Mouse (Mus musculus) thymus, postnatal 4 days (tissue): ENCODE results near the gene Notch1.
A peak's percentile ranks its signal among the peaks of the same experiment; 100 is the strongest.

ENCODE experiments used
- DNase-seq: peaks from one replicate; pipeline ENCODE4 v3.0.0; 2021

Gene Notch1

DNA sequence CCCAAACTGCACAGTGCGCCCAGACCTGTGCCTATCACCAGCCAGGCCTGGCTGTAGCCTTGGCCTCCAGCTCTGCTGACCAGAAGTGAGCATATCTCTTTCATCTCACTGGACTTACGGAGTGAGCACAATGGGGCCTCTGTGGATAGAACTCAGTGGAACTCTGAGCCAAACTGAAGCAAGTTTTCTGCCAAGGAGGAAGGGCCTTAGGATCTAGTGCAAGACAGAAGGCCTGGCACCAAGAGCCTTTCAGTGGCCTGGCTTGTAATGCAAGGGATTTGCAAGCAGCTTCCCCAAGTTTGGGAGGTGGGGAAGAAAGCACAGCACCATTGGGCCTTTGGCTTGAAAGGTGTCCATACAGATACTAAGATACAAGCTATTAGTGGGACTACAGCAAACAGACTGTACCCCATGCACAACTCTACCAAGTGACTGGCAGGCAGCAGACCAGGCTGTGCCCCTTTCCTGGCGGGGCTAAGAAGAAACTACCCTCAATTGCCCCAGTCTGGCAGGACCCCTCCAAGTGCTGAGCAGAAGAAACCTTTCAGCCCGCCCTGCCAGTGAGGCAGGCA, 16.4 kb downstream of the Notch1 start:
- DNase-seq = no peak

DNA sequence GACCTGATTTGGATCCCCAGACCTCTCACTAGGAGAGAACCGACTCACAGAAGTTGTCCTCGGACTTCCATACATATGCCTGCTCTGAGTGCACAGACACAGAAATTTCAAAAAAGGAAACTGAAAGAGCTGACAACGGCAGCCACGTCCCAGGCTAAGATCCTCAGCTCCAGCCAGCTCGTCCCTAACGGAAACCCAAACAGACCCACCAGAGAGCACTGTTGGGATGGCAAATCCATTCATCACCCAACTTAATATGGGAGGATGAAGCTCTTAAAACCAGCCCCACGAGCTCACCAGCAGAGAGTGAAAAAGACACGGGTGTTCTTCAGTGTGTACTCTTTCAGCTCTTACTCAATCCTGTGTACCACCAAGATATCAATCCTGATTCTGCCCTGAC, 17.8 kb downstream of the Notch1 start:
- no peak for DNase-seq

DNA sequence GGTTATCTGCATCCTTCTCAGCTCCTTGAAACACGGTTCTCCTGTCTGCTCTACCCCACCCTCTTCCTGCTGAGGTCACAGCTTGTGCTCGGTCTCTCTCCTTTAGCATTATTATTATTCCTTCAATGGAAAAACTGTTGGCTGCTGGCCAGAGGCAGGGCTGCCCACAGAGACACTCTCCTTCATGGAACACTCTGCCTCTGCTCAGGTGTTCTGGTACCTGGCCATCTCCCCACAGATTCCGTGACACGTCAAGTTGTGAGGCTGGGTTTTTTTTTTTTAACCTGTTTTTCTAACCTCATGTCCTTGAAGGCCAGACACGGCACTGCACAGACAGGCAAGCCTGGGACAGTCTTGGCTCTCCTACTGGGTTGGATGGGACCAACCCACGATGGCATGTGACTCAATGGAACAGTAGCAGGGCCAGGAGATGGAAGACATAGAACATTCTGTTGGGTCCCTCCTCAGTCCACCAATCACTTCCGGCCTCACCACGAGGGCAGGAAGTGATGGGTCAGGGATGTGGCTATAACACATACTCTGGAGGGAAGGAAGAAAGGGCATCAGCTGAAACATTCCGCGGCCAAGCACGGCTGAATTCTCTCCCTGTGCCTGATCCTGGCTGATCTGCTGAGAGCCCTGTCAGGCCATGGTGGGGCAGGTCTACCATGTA, 18.5 kb downstream of the Notch1 start:
- DNase-seq = no peak

DNA sequence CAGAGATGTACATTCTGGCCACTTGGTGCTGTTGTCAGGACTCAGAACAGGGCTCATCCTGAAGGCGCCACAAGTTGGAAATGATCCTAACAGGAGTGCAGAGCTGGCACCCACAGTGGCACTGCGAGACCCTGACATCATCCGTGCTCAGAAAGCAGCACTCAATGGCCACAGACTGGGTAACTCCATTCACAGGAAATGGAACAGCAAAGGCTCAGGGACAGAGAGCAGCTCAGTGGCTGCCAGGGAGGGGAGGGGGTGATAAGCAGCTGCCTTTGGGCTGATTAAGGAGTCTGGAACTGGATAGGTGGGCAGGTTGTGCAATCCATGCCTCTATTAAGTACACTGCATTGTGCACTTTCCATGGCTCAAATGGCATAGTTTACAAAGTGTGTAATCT, 20.0 kb downstream of the Notch1 start:
- peak; percentile 46 for DNase-seq

DNA sequence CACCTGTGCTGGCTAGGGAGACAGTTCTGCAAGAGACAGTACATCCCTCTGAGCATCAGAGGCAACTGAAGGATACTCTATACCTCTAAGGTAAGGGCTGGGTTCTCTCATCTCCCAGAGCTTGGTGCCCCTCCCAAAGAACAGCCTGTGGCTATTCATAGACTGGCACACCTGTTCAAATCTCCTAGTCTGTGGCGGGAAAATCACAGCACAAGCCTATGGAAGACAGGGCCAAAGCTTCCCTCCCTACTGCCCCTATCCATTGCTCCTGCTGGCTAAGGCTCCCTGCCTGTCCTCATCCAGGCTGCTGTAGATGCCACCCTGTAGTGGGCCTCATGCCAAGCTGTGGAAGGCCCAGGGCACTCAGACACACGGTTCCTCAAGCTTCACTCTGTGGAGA, 20.8 kb downstream of the Notch1 start:
- no peak for DNase-seq

DNA sequence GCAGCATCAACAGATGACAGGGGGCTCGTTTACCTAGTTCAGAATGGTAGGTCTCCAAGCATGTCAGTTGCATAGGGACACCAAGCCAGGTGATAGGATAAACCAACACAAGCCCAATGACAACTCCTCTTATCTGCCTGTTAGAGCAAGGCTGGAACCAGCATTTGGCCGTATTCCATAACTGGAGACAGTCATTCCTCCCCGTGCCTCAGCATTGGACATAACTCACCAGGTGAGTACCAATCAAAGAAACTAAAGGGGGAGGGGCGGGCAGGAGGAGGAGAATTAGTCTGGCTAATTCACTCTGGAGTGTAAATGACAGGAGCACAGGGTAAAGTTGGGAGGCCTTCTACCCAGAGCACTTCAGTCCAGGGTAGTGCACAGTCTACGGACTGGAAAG, 21.5 kb downstream of the Notch1 start:
- no peak for DNase-seq

DNA sequence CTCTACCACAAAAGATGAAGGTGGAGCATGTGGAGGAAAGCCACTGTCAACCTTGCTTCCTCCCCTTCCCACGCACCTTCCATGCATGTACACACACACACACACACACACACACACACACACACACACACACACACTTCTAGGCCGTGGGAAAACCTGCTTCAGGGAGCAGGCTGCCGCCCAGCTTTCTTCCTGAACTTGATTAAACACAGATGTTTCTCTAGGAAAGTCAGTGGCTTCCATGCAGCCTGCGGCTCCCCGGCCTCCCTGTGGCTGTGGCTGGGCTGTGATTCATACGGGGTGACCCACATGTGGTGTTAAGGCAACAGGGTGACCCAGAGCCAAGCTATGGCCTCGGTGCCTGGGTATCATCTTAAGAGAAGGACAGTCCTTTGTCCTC, 22.1 kb downstream of the Notch1 start:
- no peak for DNase-seq

DNA sequence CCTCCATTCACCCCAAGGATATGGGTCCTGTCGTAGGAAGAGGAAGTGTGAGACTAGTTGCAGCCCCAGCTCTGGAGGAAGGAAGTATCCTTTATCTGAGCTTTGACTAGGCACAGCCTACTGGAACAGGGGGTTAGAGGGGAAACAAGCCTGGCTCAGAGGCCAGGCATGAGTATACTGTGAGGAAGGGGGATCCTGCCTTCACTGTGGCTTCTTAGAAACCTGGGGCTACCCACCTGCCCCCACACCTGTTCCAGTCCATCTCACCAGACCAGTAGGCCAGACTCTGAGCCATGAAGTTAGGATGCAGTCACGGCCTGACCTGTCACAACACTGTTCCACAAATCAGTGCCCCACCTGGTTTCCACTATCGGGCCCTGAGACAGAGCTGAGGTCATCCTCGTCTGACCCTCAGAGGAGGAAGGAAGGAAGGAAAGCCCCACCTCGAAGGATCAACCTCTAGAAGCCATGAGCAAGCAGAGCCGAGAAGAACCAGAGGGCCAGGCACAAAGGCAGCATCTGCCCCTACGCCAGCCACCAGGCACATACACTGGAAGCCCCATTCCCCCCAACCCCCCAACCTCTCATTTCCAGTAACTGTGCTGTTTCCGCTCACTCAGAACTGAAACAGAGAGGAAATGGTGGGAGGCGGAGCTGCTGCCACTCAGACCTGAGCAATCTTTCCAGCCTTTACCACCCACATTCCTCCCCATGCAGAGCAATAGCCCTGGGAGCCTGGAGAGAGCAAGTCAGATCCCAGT, 23.3 kb downstream of the Notch1 start:
- DNase-seq = peak; percentile 66

DNA sequence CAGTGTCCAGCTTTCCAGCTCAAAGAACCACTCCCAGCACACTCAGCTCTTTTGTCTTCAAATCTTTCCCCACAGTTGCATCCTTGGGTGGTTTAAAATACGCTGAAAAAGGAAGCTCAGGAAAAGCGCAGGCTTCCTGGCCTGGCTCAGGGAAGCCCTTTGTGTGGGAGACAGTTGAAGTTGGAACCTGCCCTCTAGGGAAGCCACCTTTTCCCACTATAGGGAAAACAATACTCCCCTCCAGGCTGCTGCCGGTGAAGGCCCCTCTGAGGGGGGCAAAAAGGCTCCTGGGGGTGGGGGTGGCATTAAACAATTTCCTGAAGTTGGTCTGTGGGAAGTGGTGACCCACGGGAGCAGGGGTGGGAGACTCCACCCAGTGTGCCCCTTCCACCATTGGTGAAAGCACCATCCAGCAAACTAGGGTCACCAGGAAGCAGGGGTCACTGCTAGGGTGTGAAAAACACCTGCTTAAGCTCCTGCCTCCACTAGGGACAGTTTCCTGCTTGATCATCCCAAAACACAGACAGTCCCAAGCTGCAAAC, 25.6 kb downstream of the Notch1 start:
- DNase-seq = no peak

DNA sequence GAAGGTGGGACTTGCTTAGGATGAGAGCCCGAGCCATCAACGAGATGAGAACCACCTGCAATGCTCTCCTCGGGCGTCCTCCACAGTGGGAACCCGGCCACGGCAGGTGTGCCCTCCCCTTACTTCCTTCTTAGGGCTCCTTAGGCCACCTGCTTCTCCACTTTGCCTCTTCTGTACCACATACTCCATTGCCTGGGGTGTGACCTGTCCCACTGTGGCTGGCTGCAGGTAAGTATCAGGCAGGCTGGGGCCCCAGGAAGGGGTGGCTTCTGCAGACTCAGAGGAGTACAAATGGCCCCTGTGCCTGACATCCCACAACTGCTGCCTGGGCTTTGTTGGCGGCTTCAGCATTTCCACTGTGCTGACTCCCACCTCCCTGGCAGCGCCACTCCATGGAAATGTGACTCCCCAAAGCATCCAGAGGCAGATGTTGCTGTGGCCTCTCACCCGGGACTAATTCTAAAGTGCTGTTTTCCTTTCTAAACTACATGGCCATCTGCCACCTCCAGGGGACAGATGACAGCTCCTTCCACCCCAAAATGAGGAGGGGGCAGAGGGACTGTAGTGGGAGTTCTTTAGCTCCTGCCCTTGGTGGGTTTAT, 27.8 kb downstream of the Notch1 start:
- peak; percentile 51 for DNase-seq

DNA sequence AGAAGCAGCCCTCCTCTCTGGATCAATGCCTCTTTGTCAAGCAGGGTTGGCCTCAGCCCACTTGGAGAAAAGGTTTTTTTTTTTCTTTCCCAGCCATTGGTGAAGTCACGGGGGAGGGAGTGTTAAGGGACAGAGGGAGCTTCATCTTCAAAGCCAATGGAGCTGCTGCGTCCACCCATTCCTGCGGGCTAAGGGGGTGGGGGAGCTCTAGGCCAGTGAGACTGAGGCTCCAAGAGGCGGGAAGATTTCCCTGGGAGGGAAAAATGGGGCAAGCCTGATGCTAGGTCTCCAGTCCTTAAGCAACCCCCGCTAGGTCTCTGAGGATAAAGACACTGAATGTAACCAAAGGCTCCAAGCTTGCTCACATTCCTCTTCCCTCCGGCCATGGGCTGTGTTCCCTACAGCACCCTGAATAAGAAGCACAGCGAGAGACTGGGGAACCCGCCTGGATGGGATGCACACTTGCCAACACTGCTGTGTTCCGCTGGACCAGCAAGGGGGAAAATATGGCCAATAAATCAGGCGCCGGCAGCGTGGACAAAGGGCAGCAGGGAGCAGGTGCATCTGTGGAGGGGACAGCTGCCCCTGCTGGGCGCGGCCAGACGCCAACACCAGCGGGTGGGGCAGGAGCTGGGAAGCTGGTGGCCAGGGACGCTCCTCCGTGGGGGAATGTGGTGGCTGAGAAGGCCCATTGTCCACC, 29.0 kb downstream of the Notch1 start:
- DNase-seq = no peak

DNA sequence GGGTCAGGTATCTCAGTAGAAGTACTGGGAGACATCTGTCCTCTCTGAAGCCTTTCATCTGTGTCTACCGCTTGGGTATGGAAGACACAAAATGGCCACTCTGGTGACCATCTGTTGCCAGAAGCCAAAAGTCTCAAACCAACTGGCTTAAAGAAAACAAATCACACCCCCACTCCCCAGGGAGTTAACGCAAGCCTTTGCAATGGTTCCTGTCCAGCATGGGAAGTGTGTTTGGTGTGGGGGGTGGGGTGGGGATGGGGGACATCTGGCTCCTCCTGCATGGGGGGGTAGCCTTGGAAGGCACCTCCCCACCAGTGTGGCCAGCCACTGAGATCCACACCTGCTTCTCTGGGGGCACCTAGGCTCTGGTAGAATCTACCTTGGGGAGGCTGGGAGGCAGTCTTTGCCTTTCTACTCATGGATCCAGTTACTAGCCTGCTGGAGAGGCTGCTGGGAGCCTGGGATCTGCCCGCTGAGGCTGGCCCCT, 29.6 kb downstream of the Notch1 start:
- DNase-seq = no peak

DNA sequence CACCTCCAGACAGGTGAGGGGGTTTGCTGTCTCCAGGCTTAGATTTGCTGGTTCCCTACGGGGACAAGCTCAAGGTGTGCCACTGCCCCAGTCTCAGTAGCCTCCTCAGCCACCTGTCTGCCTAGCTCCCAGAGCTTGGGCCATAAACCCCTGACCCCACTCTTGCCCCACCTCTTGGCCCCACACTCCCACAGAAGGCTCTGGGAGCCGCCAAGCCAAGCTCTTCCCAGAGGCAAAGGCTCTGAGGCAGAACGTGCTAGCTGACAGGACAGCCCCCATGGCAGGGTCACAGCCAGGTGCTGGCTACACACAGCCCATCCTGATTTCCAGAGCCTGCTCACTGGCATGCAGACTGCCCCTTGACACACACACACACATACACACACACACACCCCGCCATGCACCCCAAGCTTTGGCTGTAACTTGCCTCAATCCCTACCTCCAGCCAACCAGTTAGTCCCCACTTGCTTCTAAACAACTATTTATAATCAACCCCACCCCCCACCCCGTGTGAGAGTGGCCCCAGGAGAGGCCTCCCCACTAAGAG, 30.1 kb downstream of the Notch1 start:
- no peak for DNase-seq

DNA sequence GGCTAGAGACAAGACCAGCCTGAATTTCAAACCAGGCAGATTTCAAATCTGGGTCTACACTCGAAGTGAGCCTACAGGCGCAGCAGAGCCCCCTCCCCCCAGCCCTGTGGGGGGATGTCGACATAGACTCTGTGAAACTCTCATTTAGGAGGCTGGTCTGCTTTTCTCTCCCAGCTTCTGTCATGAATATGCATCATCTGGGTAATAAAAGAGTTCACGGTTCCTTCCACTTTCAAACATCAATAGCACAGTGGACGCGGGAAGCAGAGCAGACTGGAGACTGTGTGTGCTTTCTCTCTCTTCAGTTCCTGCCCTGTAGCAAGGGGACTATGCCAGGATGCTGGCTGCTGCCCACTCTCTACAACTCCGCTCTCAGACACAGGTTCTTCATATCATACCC, 30.8 kb downstream of the Notch1 start:
- no peak for DNase-seq

DNA sequence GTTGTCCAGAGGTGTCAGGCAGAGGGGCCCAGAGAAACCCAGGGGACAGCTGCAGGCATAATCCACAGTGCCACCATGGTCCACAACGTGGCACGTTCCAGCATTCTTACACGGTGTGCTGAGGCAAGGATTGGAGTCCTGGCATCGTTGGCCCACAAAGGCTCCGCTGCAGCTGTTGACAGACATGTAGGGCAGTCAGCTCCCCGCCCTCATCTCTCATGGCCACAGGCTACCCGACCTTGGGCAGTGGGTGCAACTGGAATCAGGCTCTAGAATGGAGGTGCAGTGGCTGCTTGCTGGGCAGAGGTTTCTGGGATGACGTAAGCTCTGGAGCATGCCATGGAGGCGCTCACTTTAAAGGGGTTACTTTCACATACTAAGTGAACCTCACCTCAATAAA, 31.2 kb downstream of the Notch1 start:
- DNase-seq = no peak

DNA sequence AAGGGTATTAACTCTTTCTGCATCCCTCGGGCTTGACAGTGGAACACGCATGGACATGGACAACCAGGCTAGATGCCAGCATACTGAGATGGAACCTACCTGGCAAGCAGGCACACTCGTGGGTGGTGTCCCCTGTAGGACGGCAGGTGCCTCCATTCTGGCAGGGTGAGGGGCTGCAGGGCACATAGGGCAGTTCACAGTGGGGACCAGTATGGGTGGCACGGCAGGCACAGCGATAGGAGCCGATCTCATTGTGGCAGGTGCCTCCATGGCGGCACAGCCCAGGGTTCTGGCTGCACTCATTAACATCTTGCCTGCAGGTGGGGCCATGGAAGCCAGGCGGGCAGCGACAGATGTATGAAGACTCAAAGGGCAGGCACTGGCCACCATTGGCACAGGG, 32.3 kb downstream of the Notch1 start:
- no peak for DNase-seq

DNA sequence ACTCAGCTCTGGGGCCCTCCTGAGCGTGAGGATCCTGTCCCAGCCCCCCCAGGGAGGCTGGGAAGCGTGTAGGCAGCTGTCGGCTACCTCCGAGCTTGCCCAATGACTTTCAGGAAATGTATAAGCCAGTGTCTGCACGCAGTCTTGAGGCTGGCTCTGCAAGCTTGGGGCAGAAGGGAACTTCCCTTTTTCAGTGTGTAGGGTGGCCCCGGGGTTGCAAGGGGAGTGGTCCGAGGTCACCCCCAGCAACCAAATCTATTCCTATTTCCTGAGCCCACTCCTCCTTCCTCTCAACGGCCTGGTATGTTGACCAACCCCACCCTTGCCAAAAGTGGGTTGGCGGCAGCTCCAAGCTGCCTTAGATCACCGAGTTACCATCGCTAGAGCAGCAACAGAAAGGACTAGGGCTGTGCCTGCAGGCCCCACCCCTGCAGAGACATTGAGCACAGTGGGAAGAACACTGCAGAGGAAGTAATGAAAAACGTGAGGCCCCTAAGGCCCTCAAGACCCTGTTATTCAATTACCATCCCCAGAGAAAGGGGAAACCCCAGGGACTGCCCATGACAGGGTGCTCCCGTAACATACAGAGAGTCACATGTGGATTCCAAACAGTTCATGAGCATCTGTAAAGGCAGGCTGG, 33.1 kb downstream of the Notch1 start:
- no peak for DNase-seq

DNA sequence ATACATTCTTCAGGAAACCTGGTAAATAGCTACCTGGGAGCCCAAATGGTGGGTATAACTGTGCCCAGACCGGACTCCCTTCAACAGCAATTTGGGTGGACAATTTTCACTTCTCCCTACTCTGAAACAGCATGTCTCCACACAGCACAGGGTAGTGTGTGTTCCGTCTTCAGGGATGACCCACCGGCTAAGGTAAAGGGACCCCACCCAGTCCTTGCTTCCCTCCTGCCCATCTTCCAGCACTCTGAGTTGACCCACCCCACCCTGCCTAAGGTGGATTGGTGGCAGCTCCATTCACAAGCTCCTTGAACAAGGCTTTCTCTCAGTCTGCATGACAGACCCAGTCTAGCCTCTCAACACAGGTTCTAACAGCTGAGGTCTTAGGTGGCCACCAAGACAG, 33.6 kb downstream of the Notch1 start:
- DNase-seq = no peak

DNA sequence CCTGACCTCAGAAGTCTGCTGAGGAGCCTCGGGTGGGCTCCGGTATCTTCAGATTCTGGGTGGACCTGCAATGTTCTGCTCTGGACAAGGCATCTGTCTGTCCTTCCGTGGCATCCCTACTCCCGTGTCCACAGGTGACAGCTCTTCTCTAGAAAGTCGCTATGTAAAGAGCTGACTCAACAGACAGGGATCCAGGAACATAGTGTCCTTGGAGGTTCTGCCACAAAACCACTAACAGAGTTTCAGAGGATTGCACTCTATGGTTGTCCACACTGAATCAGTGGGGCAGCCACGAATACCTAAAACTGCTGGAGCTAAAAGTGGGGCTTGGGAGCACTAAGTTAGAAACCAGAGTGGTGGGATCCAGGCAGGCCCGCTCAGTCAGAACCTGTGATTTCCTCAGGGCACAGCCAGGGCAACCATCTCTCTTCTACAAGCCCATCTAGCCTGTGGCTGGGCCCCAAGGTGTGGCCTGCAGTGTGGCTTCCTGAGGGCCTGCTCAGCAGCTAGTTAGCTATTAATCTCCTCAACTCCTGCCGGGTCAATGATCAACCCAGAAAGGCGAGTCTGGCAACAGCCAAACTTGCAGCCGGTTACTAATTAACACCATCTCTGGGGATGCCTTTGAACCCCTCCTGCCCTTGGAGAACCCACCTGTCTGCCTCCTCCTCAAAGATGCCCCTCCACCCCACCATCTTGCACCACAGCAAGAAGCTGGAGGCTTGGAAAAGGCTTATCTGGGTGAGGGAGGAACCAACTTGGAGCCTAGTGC, 34.6 kb downstream of the Notch1 start:
- no peak for DNase-seq

DNA sequence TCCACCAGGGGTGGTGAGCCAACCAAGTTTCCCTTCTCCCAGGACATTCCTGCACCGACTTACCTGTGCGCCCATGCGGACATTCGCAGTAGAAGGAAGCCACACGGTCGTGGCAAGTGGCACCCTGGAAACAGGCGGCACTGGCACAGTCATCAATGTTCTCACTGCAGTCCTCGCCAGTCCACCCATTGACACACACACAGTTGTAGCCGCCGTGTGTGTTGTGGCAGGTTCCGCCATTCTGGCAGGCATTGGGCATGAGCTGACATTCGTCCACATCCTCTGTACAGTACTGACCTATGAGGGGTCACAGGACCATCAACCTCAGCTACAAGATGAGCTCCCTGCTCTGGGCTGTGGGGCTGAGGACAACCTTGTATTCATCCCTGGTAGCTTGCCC, 35.6 kb downstream of the Notch1 start:
- DNase-seq = no peak

DNA sequence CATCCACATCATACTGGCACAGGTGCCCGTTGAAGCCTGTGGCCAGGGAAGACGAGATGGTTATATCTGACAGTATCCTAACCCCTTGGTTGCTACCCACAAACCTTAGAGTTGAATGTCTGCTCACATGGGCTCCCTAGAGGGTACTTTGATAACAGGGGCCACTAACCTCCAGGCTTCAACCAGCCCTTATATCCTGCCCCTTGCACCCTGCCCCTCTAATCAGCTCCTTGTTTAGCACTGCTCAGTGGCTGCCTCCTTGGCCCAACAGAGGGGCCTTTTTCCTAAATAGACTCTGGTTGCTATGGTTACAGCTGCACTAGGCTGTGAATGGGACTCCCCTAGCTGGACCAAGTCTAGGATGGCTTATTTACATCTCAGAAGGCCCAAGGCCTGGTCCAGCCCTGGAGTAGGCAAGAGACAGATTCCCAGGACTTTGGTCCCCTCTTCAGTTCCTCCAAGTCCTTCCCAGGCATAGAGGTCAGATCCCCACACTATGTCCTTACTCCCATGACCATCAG, 37.7 kb downstream of the Notch1 start:
- no peak for DNase-seq
